Mouse (Mus musculus) left cerebral cortex, adult 2 months (tissue): ENCODE measurements around the gene Bfsp1. TPM values are rescaled to one million over a fixed set of nuclear protein-coding genes. Genes with fewer than 3 reads are reported as not detected.

Source experiments
- DNase-seq, 2 experiments: peaks; one replicate each; pipeline ENCODE4 v3.0.0; 2021 to 2022; ENCODE audit warnings: low spot score in 2 of 2, mixed read lengths in 1 of 2; ENCODE audit errors: extremely low spot score in 1 of 2
- H3K27ac ChIP-seq: fragments of 200-600 bp; 2 replicates; pipeline ENCODE4 v1.8.1; 2022
- H3K4me3 ChIP-seq: fragments of 200-600 bp; 2 replicates; pipeline ENCODE4 v1.8.1; 2022
- CTCF ChIP-seq: fragments of 200-600 bp; IDR thresholded peaks from 2 replicates; pipeline ENCODE4 v1.8.1; 2022; ENCODE audit warnings: antibody characterized with exemption, mild to moderate bottlenecking, moderate library complexity
- intact Hi-C: fragments of 180-260 bp; cut with DNase I; formaldehyde crosslinking; loops from one replicate; pipeline ENCODE4 v1.15.1; 2025
- total RNA-seq, 2 experiments: library from RNA; stranded (reverse); gene quantifications; 2 replicates each; pipeline ENCODE4 v1.2.3; 2021

Gene Bfsp1
- total RNA-seq, 2 experiments from 2014 or later = 0.88 to 1.1 TPM

DNA sequence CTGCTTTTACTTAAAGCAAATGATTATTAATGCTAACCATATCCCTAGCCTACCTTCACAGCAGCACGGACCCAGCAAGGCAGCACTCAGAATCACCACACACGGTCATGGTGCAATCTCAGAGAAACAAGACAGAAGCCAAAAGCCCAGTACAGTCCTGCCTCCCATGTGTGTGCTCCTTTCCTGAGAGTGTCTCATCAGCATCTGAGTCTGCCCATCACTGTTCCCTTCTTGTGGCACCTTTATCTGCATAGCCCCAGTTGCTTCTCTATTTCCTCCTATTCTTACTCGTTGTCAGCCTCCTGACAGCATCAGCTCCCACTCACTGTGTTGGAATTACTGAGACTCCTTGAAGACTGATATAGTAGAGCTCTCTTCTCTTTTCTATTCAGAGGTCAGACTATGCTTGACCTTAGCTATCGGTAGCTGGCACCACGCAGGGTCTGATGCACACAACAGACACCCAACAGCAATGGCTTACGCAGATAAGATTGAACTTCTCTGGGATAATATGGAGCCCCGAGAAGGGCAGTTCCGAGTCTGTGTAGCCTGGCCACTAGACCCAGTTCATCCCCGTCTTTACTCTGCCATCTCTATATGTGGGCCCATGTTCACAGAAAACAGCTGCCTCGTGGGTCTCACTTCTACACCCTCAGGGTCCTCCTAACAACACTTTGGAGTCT, 19.8 kb upstream of the Bfsp1 start:
- H3K27ac ChIP-seq = no peak overlapping the region
- no peak for TF ChIP-seq CTCF
- no peak overlapping the region for H3K4me3 ChIP-seq
- intact Hi-C loops = no loop called here
- DNase-seq = no peak

DNA sequence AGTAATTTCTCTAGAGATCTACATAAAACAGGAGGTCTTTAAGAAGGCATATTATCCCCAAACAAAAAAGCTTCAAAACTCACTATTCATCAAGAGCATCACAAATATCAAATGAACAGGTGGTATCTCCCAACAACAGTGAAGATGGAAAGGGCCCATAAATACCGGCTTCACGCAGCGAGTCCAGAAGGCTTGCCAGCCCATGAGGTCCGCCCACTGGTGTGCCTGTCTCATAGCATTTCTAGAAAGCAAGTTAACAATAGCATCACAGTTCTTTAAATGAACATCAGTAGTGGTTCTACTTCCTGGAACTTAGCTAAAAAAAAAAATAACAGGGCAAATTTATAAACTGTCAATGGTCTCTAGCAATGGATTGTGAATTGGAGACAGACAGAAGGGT, 19.0 kb upstream of the Bfsp1 start:
- Histone ChIP-seq H3K27ac (no peak overlapping the region), H3K4me3 (no peak overlapping the region)
- no peak for TF ChIP-seq CTCF
- DNase-seq = peak in 1 of 2 experiments; percentile 30
- intact Hi-C loops = no loop called here

DNA sequence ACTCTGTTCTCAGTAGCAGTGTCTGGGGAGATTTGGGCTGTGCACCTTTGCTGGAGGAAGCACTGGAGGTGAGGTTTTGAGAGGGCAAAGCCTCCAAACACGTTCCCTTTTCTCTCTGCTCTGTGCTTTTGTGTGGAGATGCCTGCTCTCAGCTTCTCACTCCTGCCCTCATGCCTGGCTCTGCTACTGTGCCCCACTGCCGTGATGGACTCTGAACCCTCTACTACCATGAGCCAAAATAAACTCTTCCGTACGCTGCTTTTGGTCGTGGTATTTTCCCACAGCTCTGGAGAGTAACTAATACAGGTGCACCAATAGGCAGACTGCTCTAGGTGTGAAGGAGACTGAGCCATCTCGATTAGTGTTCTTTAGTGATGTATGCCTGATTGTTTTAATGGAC, 16.3 kb upstream of the Bfsp1 start:
- no peak for DNase-seq
- no peak overlapping the region for H3K4me3 ChIP-seq
- no peak for TF ChIP-seq CTCF
- intact Hi-C loops = no loop called here
- H3K27ac ChIP-seq = no peak overlapping the region

DNA sequence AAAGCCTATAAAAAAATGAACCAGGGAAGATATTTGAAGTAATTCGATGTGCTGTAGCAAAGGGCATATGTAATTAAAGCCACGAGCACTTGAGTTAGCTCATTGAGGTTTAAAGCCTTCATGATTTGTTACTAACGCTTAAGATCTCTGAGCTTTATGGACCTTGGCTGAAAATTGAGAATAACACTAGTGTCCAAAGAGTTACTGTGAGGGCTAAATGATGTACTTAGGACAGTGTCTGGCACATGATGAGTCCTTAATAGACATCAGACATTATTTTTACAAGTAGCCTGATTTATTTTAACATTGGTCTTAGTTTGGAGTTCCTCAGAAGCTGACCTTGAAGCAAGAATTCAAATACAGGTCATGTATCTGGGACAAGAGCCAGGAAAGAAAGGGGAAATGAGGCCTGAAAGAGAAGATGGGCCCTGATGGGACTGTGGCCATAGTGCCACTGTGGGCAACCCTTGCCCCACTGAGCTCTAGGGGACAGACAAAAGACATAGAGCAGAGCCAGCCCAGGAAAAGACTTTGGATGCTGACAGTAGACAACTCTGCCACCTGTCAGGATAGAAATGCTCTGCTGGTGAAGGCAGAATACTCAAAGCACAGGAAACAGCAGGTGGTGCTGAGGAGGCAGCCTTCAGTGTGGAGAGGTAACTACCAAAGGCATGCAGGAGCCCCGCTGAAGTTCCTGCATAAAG, 14.1 kb upstream of the Bfsp1 start:
- DNase-seq = no peak
- peak; percentile 13 for TF ChIP-seq CTCF
- H3K4me3 ChIP-seq = no peak overlapping the region
- intact Hi-C loops = no loop called here
- H3K27ac ChIP-seq = no peak overlapping the region

DNA sequence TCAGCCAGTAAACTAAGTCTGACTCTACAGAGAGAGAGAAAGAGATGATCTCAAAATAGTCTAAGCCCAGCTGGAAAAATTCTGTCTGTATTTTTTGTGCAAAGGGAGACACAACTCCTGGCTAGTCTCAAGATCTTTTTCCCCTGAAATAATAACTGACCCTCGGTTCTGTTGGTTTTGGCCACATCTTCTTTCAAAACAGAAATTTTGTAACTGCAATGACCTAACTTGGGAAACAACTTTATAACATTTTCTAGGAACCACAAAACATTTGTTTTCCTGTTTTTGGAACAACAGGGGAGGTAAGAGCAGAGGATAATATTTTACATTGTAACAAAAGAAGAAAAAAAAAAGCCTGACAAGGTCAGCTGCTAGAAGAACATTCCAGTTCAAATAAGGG, 13.1 kb upstream of the Bfsp1 start:
- intact Hi-C loops = no loop called here
- no peak for DNase-seq
- TF ChIP-seq CTCF = no peak
- H3K4me3 ChIP-seq = no peak overlapping the region
- no peak overlapping the region for H3K27ac ChIP-seq

DNA sequence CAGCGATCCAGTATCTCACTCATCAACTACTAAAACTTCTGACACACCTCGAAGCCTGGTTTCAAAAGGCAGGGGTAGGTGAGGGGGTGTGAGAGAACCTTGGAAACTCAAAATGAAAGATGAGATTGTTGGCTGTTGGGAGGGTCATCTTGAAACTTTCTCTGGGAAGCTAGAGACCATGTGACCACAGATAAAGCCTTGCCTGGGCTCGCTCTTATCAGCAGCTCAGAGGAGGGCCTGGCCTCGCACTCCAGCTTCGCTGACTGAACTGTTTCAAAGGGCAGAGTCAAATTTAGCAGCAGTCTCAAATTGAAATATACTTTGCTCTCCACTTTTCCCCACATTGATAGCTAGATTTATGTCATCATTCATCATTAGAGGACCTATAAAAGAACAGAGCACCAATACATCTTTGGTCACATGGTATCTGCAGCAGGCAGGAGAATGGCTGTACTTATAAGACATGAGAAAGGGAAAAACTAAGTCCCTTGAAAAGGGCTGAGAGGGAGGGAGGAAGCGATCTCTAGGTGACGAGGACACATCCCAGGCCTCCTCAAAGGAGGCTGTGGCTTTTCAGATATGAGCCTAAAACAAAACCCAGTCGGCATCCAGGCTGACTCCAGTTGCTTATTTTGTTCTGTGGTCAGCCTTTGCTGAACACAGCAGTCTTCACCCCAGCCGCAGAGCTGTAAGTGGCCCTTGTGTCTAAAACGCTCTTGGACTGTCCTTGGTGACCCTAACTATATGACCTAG, 8.1 kb upstream of the Bfsp1 start:
- TF ChIP-seq CTCF = no peak
- intact Hi-C loops = no loop called here

DNA sequence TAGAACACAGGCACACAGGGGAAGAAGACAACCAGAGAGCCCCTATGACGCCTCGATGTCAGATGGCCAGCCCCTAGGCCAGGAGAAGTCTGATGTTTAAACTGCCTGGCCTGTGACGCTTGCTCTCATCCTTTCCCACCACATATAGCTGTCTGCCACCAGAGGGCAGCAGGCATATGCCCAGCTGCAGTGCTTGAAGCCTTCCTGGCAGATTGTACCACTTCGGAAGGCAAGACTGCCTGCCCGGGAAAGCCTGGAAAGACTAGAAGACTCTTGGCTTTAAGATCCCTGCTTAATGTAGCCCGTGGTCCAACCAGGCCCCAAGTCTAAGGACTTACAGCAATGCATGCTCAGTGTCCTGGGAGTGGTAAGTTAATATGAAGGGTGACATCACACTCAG, 4.4 kb upstream of the Bfsp1 start:
- Histone ChIP-seq H3K27ac (no peak overlapping the region), H3K4me3 (no peak overlapping the region)
- intact Hi-C loops = loop anchor here (1.0 to 10.0 kb wide), 6 partner anchors 47 to 585 kb away; partner anchors contain the start of gene Dstn
- TF ChIP-seq CTCF = peak; percentile 95
- DNase-seq = peak; percentile 77 to 80

More for the DNA sequence above, 8.1 kb upstream of the Bfsp1 start:
- Histone ChIP-seq H3K27ac (no peak overlapping the region), H3K4me3 (no peak overlapping the region)
- DNase-seq = no peak

DNA sequence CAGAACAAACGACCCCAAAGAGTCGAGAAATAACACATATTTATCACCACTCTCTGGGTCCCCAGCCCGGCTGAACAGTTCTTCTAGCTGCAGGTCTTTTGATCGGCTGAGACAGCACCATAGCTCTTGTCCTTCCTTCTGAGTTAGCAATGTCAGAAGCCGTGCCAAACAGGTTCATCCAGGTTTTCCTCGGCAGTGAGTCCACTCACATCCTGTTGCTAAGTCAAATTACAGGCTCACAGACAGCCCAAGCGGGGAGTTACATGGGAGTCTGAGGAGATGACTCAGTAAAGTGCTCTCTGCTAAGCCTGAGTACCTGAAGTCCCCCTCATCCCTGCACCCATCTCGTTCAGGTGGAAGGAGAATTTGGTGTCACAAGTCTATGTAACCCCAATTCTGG, 1.6 kb upstream of the Bfsp1 start:
- Histone ChIP-seq H3K27ac (no peak overlapping the region), H3K4me3 (no peak overlapping the region)
- no peak for DNase-seq
- TF ChIP-seq CTCF = no peak
- intact Hi-C loops = loop anchor here (10.0 kb wide), 1 partner anchor 420 kb away; no protein-coding TSS in a partner anchor

DNA sequence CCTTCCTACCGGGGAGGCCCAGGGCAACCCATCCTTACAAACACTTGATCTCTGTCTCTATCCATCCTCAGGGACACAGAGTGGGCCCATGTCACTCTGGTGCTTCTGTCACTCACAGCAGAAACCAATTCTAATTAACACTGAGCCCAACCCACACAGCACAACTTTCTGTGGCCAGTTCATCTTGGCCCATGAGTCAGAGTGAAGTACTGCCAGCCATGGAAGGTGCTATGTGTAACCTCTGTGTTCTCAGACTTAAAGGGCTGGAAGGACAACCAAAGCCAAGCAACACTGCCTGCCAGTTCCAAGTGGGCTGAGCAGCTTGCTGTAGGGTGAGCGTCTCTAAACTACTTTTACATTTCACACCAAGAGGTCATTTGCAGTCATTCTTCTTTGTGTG, 3.8 kb downstream of the Bfsp1 start:
- H3K27ac ChIP-seq = no peak overlapping the region
- H3K4me3 ChIP-seq = no peak overlapping the region
- intact Hi-C loops = no loop called here
- no peak for TF ChIP-seq CTCF
- DNase-seq = no peak

DNA sequence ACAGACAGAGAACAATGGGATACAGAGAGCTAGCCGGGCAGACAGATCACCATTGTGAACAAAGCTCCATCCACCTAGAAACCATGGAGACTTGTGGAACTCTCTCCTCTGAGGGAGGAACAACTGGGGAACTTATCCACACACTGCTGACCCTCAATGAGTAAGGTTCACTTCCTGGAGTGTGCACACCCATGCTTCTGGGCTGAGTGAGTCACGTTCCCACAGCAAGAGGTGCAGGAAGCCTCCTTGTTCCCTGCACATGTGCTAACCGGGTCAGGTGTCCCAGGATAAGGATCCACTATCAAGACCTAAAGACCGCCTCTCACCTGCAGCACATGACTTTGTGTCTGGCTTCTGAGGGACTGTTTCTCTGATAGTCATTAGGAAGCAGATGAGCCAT, 9.5 kb downstream of the Bfsp1 start:
- Histone ChIP-seq H3K27ac (no peak overlapping the region), H3K4me3 (no peak overlapping the region)
- TF ChIP-seq CTCF = no peak
- intact Hi-C loops = no loop called here
- no peak for DNase-seq

DNA sequence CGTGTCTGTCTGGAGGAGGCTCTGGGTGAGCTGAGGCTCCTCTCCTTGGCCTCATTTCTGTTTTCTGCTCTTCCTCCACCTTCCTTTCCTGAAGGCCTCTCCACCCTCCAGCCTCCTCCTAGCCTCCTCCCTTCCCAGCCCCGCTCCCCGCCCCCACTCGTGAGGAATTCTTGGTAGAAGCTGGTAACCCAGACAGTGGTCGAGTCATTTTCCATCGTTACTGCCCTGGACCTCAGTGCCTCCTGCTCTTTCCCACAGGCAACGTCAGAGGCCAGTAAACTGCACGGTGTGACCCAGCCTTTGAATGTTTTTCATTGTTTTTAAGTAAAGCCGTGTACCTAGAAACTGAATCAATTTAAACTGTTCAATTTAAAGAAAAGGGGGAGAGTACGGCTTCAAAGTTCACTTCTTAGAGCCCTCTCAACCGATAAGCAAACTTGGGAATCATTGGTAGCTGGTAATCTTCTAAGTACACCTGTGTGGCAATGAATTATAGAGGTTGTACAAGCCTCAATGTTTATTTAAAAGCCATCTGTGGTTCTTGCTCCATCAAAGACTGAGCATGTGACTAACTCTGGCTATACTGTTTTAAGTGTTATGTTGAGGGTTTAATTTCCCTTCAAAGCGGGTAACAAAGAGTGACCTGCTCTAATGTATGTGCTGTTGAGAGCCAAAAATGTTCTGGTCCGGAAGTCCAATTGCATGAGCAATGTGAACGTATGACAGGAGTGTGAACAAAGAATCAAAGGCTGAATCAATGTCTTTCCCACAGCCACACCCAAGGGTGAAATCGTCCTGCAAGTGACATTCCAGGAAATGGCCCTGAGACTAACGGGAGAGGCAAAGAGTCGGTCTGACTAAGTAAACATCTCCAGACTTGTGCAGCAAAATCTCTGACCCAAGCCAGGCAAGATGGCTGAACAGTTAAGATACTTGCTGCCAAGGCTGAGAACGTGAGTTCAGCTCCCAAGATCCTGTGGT, 10.4 kb downstream of the Bfsp1 start:
- no peak overlapping the region for H3K4me3 ChIP-seq
- TF ChIP-seq CTCF = no peak
- intact Hi-C loops = no loop called here
- DNase-seq = no peak
- no peak overlapping the region for H3K27ac ChIP-seq
